Mouse (Mus musculus) neural tube, embryonic 13.5 days (tissue): ENCODE measurements around the gene Psmd6. TPM values are rescaled to one million over a fixed set of nuclear protein-coding genes. Genes with fewer than 3 reads are reported as not detected.

Experiments
- polyA plus RNA-seq: library from polyadenylated mRNA; unstranded; fragments of >200 nt; fragmentation: Nextera tagmentation; extraction: Ambion mirVana; gene quantifications from 2 replicates; pipeline ENCODE4 v1.2.1, GENCODE M21; 2015

Gene Psmd6
- polyA plus RNA-seq, 1 experiment from 2014 or later = 288 TPM

Other genes with a start within 250 kb of the Psmd6 start
- not detected in 2 replicates for gene Gm281, start 206.5 kb downstream of the Psmd6 start, polyA plus RNA-seq
- gene Atxn7, start 159.5 kb downstream of the Psmd6 start, polyA plus RNA-seq = 2.8 and 4.4 TPM in 2 replicates
- gene Thoc7, start 159.1 kb downstream of the Psmd6 start, polyA plus RNA-seq = 205 and 227 TPM in 2 replicates
- not detected in 2 replicates for gene Olfr720, start 65.9 kb upstream of the Psmd6 start, polyA plus RNA-seq
- not detected in 2 replicates for gene Olfr31, start 201.8 kb upstream of the Psmd6 start, polyA plus RNA-seq
- 1.2 and 3.0 TPM in 2 replicates for gene Il3ra, start 225.3 kb upstream of the Psmd6 start, polyA plus RNA-seq